Mouse (Mus musculus): ENCODE results near the gene Gm10229. TPM values are rescaled to one million over a fixed set of nuclear protein-coding genes. Genes with fewer than 3 reads are reported as not detected.
"Not testable (repeated sequence)": the region's sequence is repeated elsewhere in the genome, so short reads cannot be mapped to it uniquely, and the experiment has no call there.

Gm10229 gene
- not detected for polyA plus RNA-seq (2017; shearing (Covaris generic))

- not testable (repeated sequence) for ATAC-seq
Measured at GRCm38 (mm10) chr16:89014984-89015383, at the start of gene Gm10229. Gene Gm10229 (plus strand): TSS chr16:89015284.

GRCm38 (mm10) chr16:89010659-89011058, 4.4 kb upstream of the Gm10229 start, which contains the start of gene Krtap22-2:
Gene Krtap22-2 (minus strand): TSS chr16:89010759.
- ATAC-seq, result no peak

- no peak for ATAC-seq
Measured at GRCm38 (mm10) chr16:89013973-89014372, 1.1 kb upstream of the Gm10229 start.

- ATAC-seq, result not testable (repeated sequence)
Measured at GRCm38 (mm10) chr16:89031399-89031798, 16.3 kb downstream of the Gm10229 start, which contains the start of gene Krtap6-1. Gene Krtap6-1 (plus strand): TSS chr16:89031699.

GRCm38 (mm10) chr16:89041372-89041771, 26.3 kb downstream of the Gm10229 start, which contains the start of gene Gm10228:
Gene Gm10228 (minus strand): TSS chr16:89041472.
- ATAC-seq, result not testable (repeated sequence)

GRCm38 (mm10) chr16:89047783-89048182, 32.7 kb downstream of the Gm10229 start, which contains the start of gene Krtap6-5:
Gene Krtap6-5 (minus strand): TSS chr16:89047883.
- ATAC-seq, result no peak

- not testable (repeated sequence) for ATAC-seq
Measured at GRCm38 (mm10) chr16:89063902-89064301, 48.8 kb downstream of the Gm10229 start, which contains the start of gene 1110025L11Rik. Gene 1110025L11Rik (minus strand): TSS chr16:89064002.

Other genes starting within 250 kb of the Gm10229 start
- not detected for gene 2310057N15Rik, start 241.1 kb upstream of the Gm10229 start, polyA plus RNA-seq (2017; shearing (Covaris generic))
- gene Gm5965, start 237.4 kb upstream of the Gm10229 start, polyA plus RNA-seq (2017; shearing (Covaris generic)), result not detected
- gene Gm20741, start 203.1 kb upstream of the Gm10229 start, polyA plus RNA-seq (2017; shearing (Covaris generic)), result not detected
- not detected for gene Krtap15, start 195.1 kb upstream of the Gm10229 start, polyA plus RNA-seq (2017; shearing (Covaris generic))
- gene Krtap14, start 189.1 kb upstream of the Gm10229 start, polyA plus RNA-seq (2017; shearing (Covaris generic)), result not detected
- not detected for gene Krtap19-1, start 145.9 kb upstream of the Gm10229 start, polyA plus RNA-seq (2017; shearing (Covaris generic))
- gene Krtap19-2, start 141.0 kb upstream of the Gm10229 start, polyA plus RNA-seq (2017; shearing (Covaris generic)), result not detected
- gene Krtap19-3, start 137.2 kb upstream of the Gm10229 start, polyA plus RNA-seq (2017; shearing (Covaris generic)), result not detected
- not detected for gene Krtap19-4, start 130.2 kb upstream of the Gm10229 start, polyA plus RNA-seq (2017; shearing (Covaris generic))
- not detected for gene Krtap19-5, start 118.8 kb upstream of the Gm10229 start, polyA plus RNA-seq (2017; shearing (Covaris generic))
- gene Krtap19-9b, start 83.0 kb upstream of the Gm10229 start, polyA plus RNA-seq (2017; shearing (Covaris generic)), result not detected
- gene Krtap16-3, start 52.4 kb upstream of the Gm10229 start, polyA plus RNA-seq (2017; shearing (Covaris generic)), result not detected
- gene Krtap22-2, start 4.5 kb upstream of the Gm10229 start, polyA plus RNA-seq (2017; shearing (Covaris generic)), result not detected
- not detected for gene Krtap6-1, start 16.4 kb downstream of the Gm10229 start, polyA plus RNA-seq (2017; shearing (Covaris generic))
- not detected for gene Gm10228, start 26.2 kb downstream of the Gm10229 start, polyA plus RNA-seq (2017; shearing (Covaris generic))
- gene Krtap6-5, start 32.6 kb downstream of the Gm10229 start, polyA plus RNA-seq (2017; shearing (Covaris generic)), result not detected
- gene 1110025L11Rik, start 48.7 kb downstream of the Gm10229 start, polyA plus RNA-seq (2017; shearing (Covaris generic)), result not detected
- gene Krtap6-3, start 68.7 kb downstream of the Gm10229 start, polyA plus RNA-seq (2017; shearing (Covaris generic)), result not detected
- not detected for gene Gm6358, start 125.6 kb downstream of the Gm10229 start, polyA plus RNA-seq (2017; shearing (Covaris generic))
- not detected for gene Gm10061, start 135.8 kb downstream of the Gm10229 start, polyA plus RNA-seq (2017; shearing (Covaris generic))
- gene Gm9789, start 142.7 kb downstream of the Gm10229 start, polyA plus RNA-seq (2017; shearing (Covaris generic)), result not detected
- gene Gm7735, start 154.2 kb downstream of the Gm10229 start, polyA plus RNA-seq (2017; shearing (Covaris generic)), result not detected
- not detected for gene 1110057P08Rik, start 159.5 kb downstream of the Gm10229 start, polyA plus RNA-seq (2017; shearing (Covaris generic))
- not detected for gene Krtap20-2, start 190.6 kb downstream of the Gm10229 start, polyA plus RNA-seq (2017; shearing (Covaris generic))

Data from inflammation-experienced regulatory T-cells, adult 6 months (primary cell).